Mouse (Mus musculus): ENCODE measurements at regions not wholly inside any gene's neighbourhood (a gene's known extent, or its start where the extent isn't known, plus 50 kb on each side); places are given as distances from the start of the nearest gene placed in this dataset.

DNA sequence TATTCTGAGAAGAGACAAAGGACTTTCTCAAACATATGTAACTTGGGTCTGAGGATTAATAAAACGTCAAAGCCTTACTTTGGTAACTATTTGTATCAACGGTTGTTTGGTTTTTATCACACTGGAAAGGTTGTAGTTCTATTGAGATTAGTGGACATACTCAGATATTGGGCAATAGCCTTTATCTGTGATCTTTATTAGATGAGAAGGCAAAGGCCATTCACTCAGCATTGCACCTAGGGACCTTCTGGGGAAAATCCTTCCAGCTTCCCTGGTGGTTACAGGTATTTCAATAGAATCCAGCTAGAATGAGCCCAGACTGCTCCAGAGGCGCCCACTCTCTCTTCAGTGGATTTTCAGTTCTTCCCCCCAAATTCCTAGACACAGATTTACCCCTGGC, 89.6 kb upstream of the Ednrb start:
- Histone ChIP-seq H3K4me3 (ENCODE audit: control insufficient read depth, low read depth, low read length) (no peak overlapping the region), H3K27me3 (ENCODE audit: control insufficient read depth, insufficient read depth, low read length) (no peaks in the 10 kb centered on the region), H3K4me1 (ENCODE audit: control insufficient read depth, insufficient read depth, low read length) (no peaks in the 10 kb centered on the region), H3K27ac (ENCODE audit: control insufficient read depth, insufficient read depth, low read depth, low read length) (no peak overlapping the region), H3K36me3 (ENCODE audit: control insufficient read depth, insufficient read depth, low read length) (no peaks in the 10 kb centered on the region)
- TF ChIP-seq CTCF (IDR thresholded peaks at IDR 0.05; ENCODE audit: control insufficient read depth, insufficient read depth, insufficient replicate concordance, low read depth, low read length) (no peak), POLR2A (IDR thresholded peaks at IDR 0.05; ENCODE audit: control insufficient read depth, low read depth, low read length) (no peak)

DNA sequence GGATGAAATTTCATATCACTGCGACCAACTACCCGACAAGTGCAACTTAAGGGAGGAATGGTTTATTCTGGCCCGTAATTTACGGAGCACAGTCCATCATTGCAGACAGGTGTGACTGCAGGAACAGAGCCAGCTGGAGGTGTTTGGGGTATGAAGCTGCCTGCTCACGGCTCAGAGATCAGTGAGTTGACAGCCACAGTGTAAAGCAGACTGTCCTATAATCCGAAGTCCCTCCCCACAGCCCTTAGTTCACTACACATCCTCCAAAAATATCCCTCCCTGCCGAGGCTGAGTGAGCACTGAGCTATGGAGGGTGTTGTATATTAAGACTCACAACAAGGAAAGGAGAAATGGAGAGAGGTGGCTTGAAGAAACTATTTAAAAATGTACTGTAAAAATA, 88.0 kb upstream of the Ednrb start:
- Histone ChIP-seq H3K4me1 (ENCODE audit: control insufficient read depth, insufficient read depth, low read length) (no peaks in the 10 kb centered on the region), H3K36me3 (ENCODE audit: control insufficient read depth, insufficient read depth, low read length) (no peaks in the 10 kb centered on the region), H3K4me3 (ENCODE audit: control insufficient read depth, low read depth, low read length) (no peak overlapping the region), H3K27me3 (ENCODE audit: control insufficient read depth, insufficient read depth, low read length) (no peaks in the 10 kb centered on the region), H3K27ac (ENCODE audit: control insufficient read depth, insufficient read depth, low read depth, low read length) (no peak overlapping the region)
- no peak for TF ChIP-seq POLR2A (IDR thresholded peaks at IDR 0.05; ENCODE audit: control insufficient read depth, low read depth, low read length)
- no peak for TF ChIP-seq CTCF (IDR thresholded peaks at IDR 0.05; ENCODE audit: control insufficient read depth, insufficient read depth, insufficient replicate concordance, low read depth, low read length)

DNA sequence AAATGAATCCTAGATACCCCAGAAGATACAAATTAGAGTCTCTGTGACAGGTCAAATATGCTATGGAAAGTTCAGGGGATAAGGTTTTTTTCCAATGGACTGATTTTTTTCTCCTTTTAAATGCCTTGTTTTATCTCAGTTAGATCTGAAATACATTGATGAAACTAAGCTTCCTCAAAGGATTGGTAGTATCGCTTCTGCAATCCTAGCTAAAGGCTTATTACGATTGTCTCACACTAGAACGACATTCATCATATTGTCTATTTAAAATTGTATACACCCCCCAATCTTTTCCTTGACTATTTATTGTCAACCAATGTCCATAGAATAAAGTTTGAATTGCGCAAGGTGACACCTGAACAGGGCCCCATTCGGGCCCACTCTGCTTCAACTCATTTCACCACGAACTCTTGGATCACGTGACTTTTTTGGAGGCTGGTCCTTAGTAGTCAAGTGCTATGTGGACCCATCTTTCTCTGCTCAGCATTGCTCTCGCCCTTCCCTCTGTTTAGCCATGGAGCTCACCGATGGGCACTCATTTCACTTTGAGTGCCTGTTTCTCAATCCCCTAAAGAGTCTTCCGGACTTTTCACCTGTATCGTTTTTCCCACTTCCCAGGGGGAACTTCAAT, 85.6 kb upstream of the Ednrb start:
- TF ChIP-seq CTCF (IDR thresholded peaks at IDR 0.05; ENCODE audit: control insufficient read depth, insufficient read depth, insufficient replicate concordance, low read depth, low read length) (no peak), POLR2A (IDR thresholded peaks at IDR 0.05; ENCODE audit: control insufficient read depth, low read depth, low read length) (no peak)
- H3K4me3 ChIP-seq (ENCODE audit: control insufficient read depth, low read depth, low read length) = no peak overlapping the region

DNA sequence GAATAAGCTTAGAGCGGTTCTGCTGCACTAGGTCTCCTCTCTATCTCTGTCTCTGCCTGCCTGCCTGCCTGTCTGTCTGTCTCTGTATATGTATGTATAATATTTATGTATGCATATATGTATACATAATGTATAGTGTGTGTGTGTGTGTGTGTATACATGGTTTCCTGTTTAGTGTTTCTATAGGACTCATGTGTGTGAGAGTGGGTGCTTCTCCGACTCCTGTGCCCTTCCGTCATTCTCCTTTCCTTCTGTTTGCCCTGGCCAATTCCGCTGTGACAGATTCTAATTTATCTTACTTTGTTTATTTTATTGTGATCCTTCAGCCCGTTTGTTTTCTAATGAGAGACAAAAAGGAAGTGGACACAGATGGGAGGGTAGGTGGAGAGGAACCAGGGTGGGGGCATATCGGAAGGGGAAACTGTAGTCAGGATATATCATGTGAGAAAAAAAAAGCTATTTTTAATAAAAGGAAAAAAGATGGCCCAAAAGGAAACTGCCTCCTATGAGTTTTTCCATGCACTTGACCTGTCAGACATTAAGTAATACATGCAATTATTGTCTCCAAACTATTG, 85.0 kb upstream of the Ednrb start:
- Histone ChIP-seq H3K4me1 (ENCODE audit: control insufficient read depth, insufficient read depth, low read length) (no peaks in the 10 kb centered on the region), H3K36me3 (ENCODE audit: control insufficient read depth, insufficient read depth, low read length) (no peaks in the 10 kb centered on the region), H3K4me3 (ENCODE audit: control insufficient read depth, low read depth, low read length) (no peak overlapping the region), H3K27me3 (ENCODE audit: control insufficient read depth, insufficient read depth, low read length) (no peaks in the 10 kb centered on the region), H3K27ac (ENCODE audit: control insufficient read depth, insufficient read depth, low read depth, low read length) (no peak overlapping the region)
- TF ChIP-seq POLR2A (IDR thresholded peaks at IDR 0.05; ENCODE audit: control insufficient read depth, low read depth, low read length) (no peak), CTCF (IDR thresholded peaks at IDR 0.05; ENCODE audit: control insufficient read depth, insufficient read depth, insufficient replicate concordance, low read depth, low read length) (no peak)

More for the DNA sequence above, 85.6 kb upstream of the Ednrb start:
- Histone ChIP-seq H3K27me3 (ENCODE audit: control insufficient read depth, insufficient read depth, low read length) (no peaks in the 10 kb centered on the region), H3K36me3 (ENCODE audit: control insufficient read depth, insufficient read depth, low read length) (no peaks in the 10 kb centered on the region), H3K4me1 (ENCODE audit: control insufficient read depth, insufficient read depth, low read length) (no peaks in the 10 kb centered on the region), H3K27ac (ENCODE audit: control insufficient read depth, insufficient read depth, low read depth, low read length) (no peak overlapping the region)

DNA sequence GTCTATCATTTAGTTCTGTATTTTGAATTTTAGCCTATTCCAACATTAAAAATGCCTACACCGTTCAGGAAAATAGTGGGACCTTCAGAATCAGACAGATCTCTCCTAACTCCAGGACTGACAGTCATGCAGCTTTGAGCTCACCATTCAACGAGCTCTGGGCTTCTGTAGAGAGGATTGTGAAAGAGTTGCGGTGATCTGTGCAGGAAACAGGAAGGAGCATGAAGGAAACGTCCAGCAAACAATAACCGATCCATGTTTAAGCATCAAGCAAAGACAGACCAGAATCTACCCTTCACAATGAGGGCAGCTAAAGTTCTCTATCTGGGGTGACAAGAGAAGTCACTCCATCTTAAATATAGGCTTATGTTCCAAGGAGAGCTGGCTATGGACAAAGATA, 76.0 kb upstream of the Ednrb start:
- TF ChIP-seq CTCF (IDR thresholded peaks at IDR 0.05; ENCODE audit: control insufficient read depth, insufficient read depth, insufficient replicate concordance, low read depth, low read length) (no peak), POLR2A (IDR thresholded peaks at IDR 0.05; ENCODE audit: control insufficient read depth, low read depth, low read length) (no peak)
- Histone ChIP-seq H3K36me3 (ENCODE audit: control insufficient read depth, insufficient read depth, low read length) (no peaks in the 10 kb centered on the region), H3K4me3 (ENCODE audit: control insufficient read depth, low read depth, low read length) (no peak overlapping the region), H3K27ac (ENCODE audit: control insufficient read depth, insufficient read depth, low read depth, low read length) (no peak overlapping the region), H3K4me1 (ENCODE audit: control insufficient read depth, insufficient read depth, low read length) (no peaks in the 10 kb centered on the region), H3K27me3 (ENCODE audit: control insufficient read depth, insufficient read depth, low read length) (no peaks in the 10 kb centered on the region)

DNA sequence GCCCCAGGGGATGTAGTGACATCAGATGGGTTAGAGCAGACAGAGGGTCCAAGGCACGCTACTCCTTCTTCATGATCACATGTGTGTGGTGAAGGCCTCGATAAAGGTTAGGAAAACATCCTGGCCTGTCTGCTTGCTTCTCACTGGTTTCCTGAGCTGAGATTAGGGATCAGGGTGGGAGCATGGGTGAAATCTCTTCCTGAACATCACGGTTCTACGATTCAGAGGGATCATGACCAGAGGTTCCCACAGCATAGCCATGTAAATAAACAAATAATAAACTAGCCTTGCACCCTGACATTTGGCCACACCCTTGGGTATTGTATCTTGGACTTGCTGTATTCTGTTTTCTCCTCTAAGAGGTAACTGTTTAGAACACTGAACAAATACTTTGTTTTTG, 75.2 kb upstream of the Ednrb start:
- Histone ChIP-seq H3K4me3 (ENCODE audit: control insufficient read depth, low read depth, low read length) (no peak overlapping the region), H3K27ac (ENCODE audit: control insufficient read depth, insufficient read depth, low read depth, low read length) (no peak overlapping the region), H3K27me3 (ENCODE audit: control insufficient read depth, insufficient read depth, low read length) (no peaks in the 10 kb centered on the region), H3K36me3 (ENCODE audit: control insufficient read depth, insufficient read depth, low read length) (no peaks in the 10 kb centered on the region), H3K4me1 (ENCODE audit: control insufficient read depth, insufficient read depth, low read length) (no peaks in the 10 kb centered on the region)
- no peak for TF ChIP-seq POLR2A (IDR thresholded peaks at IDR 0.05; ENCODE audit: control insufficient read depth, low read depth, low read length)

DNA sequence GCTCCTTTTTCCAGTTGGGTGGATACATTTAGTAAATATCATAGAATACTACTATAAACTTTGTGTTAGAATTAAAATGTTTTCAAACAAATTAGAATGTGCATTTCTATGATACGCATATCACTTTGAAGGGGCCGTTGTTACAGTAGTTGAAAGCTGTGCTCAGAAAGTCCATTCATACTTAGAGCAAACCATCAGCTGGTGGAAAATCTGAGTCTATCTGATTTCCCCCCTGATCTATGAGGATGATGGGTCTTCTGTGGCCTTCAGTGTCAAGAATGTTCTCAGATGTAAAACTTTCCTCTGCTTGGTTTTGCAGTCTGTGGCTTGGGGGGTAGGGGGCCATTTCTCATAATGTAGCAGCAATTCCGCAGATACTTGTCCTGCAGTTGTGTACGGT, 69.3 kb upstream of the Ednrb start:
- TF ChIP-seq POLR2A (IDR thresholded peaks at IDR 0.05; ENCODE audit: control insufficient read depth, low read depth, low read length) (no peak), CTCF (IDR thresholded peaks at IDR 0.05; ENCODE audit: control insufficient read depth, insufficient read depth, insufficient replicate concordance, low read depth, low read length) (no peak)
- H3K27ac ChIP-seq (ENCODE audit: control insufficient read depth, insufficient read depth, low read depth, low read length) = no peak overlapping the region
- H3K4me3 ChIP-seq (ENCODE audit: control insufficient read depth, low read depth, low read length) = no peak overlapping the region
- no peaks in the 10 kb centered on the region for H3K27me3 ChIP-seq (ENCODE audit: control insufficient read depth, insufficient read depth, low read length)
- no peaks in the 10 kb centered on the region for H3K36me3 ChIP-seq (ENCODE audit: control insufficient read depth, insufficient read depth, low read length)
- H3K4me1 ChIP-seq (ENCODE audit: control insufficient read depth, insufficient read depth, low read length) = no peaks in the 10 kb centered on the region
